Mouse (Mus musculus) C2C12 (cell line): Measurements from ENCODE around the gene Usp44.
A peak's percentile ranks its signal among the peaks of the same experiment; 100 is the strongest.

ENCODE experiments used
- CEBPB ChIP-seq: IDR thresholded peaks from one replicate; pipeline ENCODE4 v1.6.1; 2011; ENCODE audit warnings: low read depth, mild to moderate bottlenecking, control low read depth, moderate library complexity
- CTCF ChIP-seq: IDR thresholded peaks from one replicate; pipeline ENCODE4 v1.5.1; 2011; ENCODE audit not compliant: control insufficient read depth, insufficient read depth, insufficient read length
- MAX ChIP-seq: IDR thresholded peaks from one replicate; pipeline ENCODE4 v1.6.1; 2011; ENCODE audit warnings: mild to moderate bottlenecking, control low read depth
- USF1 ChIP-seq: IDR thresholded peaks from one replicate; pipeline ENCODE4 v1.6.1; 2011; ENCODE audit warnings: low read depth, mild to moderate bottlenecking, control low read depth, moderate library complexity

- no peak for TF ChIP-seq MAX
- TF ChIP-seq CTCF: peak; percentile 30
- no peak for TF ChIP-seq USF1
- no peak for TF ChIP-seq CEBPB
Measured at GRCm38 (mm10) chr10:93818661-93819060, 12.7 kb upstream of the Usp44 start.
